Mouse (Mus musculus): ENCODE data around the gene Zfp114.

DNA sequence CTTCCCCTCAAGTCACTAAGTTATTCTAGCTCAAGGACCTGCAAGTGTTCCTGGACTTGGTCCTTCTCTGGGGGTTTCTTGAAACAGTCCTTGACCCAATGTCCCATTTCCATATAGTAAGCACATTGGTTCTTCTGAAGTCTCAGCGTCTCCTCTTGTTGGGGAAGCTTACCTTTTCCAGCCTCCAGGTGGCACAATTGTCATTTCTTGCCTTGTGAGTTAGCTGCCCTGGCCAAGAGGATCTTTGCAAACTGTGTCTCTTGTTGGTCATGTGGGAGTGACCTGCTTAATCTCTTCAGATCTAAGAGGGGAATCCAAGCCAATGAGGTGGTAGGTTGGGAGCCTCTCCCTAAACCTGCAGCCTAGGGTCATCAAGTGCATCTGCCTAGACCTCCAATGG, 21.6 kb upstream of the Zfp114 start:
- TF ChIP-seq CTCF (IDR thresholded peaks at IDR 0.05; ENCODE audit: insufficient read depth, low read length) (no peak), POLR2A (IDR thresholded peaks at IDR 0.05; ENCODE audit: borderline replicate concordance, extremely low read depth, low read depth, low read length) (no peak)
